Mouse (Mus musculus): ENCODE measurements around the gene Adgrb3. TPM values are rescaled to one million over a fixed set of nuclear protein-coding genes. Genes with fewer than 3 reads are reported as not detected.
"Not testable (repeated sequence)": the region's sequence is repeated elsewhere in the genome, so short reads cannot be mapped to it uniquely, and the experiment has no call there.

Gene Adgrb3
- total RNA-seq, 2 experiments from 2014 or later: 132 to 135 TPM

DNA sequence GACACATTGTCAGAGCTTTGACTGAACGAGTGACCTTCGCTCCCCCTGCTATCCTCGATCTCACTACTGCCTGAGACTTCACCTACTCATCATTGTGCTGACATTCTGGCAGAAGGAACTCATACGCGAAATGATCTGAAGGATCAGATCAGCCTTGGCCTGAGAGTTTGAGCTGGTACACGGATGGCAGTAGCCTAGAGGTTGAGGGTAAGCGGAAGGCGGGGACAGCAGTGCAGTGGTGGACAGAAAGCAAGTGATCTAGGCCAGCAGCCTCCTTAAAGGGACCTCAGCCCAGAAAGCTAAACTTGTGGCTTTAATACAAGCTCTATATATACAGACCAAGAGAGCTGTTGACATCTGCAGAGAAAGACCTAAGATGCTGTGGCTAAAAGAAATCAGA, 811.7 kb downstream of the Adgrb3 start:
- not testable (repeated sequence) for DNase-seq (ENCODE audit: low spot score in 2 of 2)

Data from layer of hippocampus, postnatal 10 days (tissue).